Mouse (Mus musculus): ENCODE measurements around the gene Spo11. TPM values are rescaled to one million over a fixed set of nuclear protein-coding genes. Genes with fewer than 3 reads are reported as not detected.
A peak's percentile ranks its signal among the peaks of the same experiment; 100 is the strongest.

Spo11 gene
- polyA plus RNA-seq, 2 experiments = 0.03 TPM; not detected in 1

GRCm38 (mm10) chr2:173014741-173015287, 37.3 kb downstream of the Spo11 start:
- H3K36me3 ChIP-seq (replicated peaks; ENCODE audit: control insufficient read depth, insufficient read depth, low read depth) = peaks cover 55% of the 10 kb centered on the region
- DNase-seq (ENCODE audit: low read depth in 3 of 3, low spot score in 3 of 3) (no peak), ATAC-seq (ENCODE audit: insufficient read depth) (no peak)
- H3K4me1 ChIP-seq (replicated peaks; ENCODE audit: control insufficient read depth in 2 of 2, insufficient read depth in 2 of 2, low read length in 1 of 2) = peaks cover 23 to 24% of the 10 kb centered on the region in 2 experiments
- no peaks in the 10 kb centered on the region for H3K27me3 ChIP-seq (ENCODE audit: control insufficient read depth, insufficient read depth, low read length)
- 51% methylated on average over 7 of the region's 7 CpGs for WGBS (ENCODE audit: insufficient replicate concordance)
- no peak overlapping the region for H3K9ac ChIP-seq (replicated peaks)
- no peak for TF ChIP-seq EP300 (IDR thresholded peaks at IDR 0.05; ENCODE audit: low read depth)
- no peak for TF ChIP-seq CTCF (IDR thresholded peaks at IDR 0.05; ENCODE audit: low read depth)
- H3K4me2 ChIP-seq (ENCODE audit: low read depth) = no peak overlapping the region
- H3K4me3 ChIP-seq (ENCODE audit: insufficient read depth in 1 of 2, low read depth in 2 of 2, low read length in 2 of 2) = no peak overlapping the region
- no peak overlapping the region for H3K27ac ChIP-seq
- H3K9me3 ChIP-seq (ENCODE audit: control insufficient read depth, low read length) = no peaks in the 10 kb centered on the region

DNA sequence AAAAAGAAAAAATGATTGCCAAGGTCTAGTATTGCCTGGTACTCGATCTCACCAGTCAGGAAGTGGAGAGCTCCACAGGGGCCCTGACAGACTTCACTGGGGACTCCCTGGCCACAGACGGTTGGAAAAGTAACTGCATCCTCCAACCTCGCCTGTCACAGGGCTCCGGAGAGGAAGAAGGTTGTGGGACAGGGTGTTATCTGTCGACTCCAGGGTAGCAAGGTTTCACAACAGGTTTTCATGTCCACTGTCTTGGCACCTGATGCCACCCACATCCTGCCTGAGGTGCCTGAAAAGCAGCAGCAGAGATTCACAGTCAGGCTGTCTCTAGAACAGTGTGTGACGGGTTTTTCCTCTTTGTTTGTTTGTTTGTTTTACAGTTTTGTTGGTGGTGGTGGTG, 40.4 kb downstream of the Spo11 start:
- Histone ChIP-seq H3K36me3 (replicated peaks; ENCODE audit: control insufficient read depth, insufficient read depth, low read depth) (peaks cover 30% of the 10 kb centered on the region), H3K27ac (peak overlapping the region; percentile 23), H3K4me2 (ENCODE audit: low read depth) (peak overlapping the region; percentile 25), H3K27me3 (ENCODE audit: control insufficient read depth, insufficient read depth, low read length) (no peaks in the 10 kb centered on the region), H3K9ac (replicated peaks) (no peak overlapping the region; the same call in 1 of the 2 replicates), H3K4me3 (ENCODE audit: insufficient read depth in 1 of 2, low read depth in 2 of 2, low read length in 2 of 2) (no peak overlapping the region), H3K9me3 (ENCODE audit: control insufficient read depth, low read length) (no peaks in the 10 kb centered on the region), H3K4me1 (replicated peaks; ENCODE audit: control insufficient read depth in 2 of 2, insufficient read depth in 2 of 2, low read length in 1 of 2) (peaks cover 38 to 40% of the 10 kb centered on the region in 2 experiments)
- no peak for DNase-seq (ENCODE audit: low read depth in 3 of 3, low spot score in 3 of 3)
- TF ChIP-seq EP300 (IDR thresholded peaks at IDR 0.05; ENCODE audit: low read depth) (no peak), CTCF (IDR thresholded peaks at IDR 0.05; ENCODE audit: low read depth) (no peak)
- no peak for ATAC-seq (ENCODE audit: insufficient read depth)
- WGBS (ENCODE audit: insufficient replicate concordance) = 7% methylated on average over 6 of the region's 6 CpGs

- Histone ChIP-seq H3K27me3 (ENCODE audit: control insufficient read depth, insufficient read depth, low read length) (no peaks in the 10 kb centered on the region), H3K27ac (no peak overlapping the region), H3K9ac (replicated peaks) (no peak overlapping the region), H3K4me3 (ENCODE audit: insufficient read depth in 1 of 2, low read depth in 2 of 2, low read length in 2 of 2) (no peak overlapping the region), H3K9me3 (ENCODE audit: control insufficient read depth, low read length) (no peaks in the 10 kb centered on the region), H3K4me2 (ENCODE audit: low read depth) (peak overlapping the region; percentile 25), H3K36me3 (replicated peaks; ENCODE audit: control insufficient read depth, insufficient read depth, low read depth) (peaks cover 30% of the 10 kb centered on the region), H3K4me1 (replicated peaks; ENCODE audit: control insufficient read depth in 2 of 2, insufficient read depth in 2 of 2, low read length in 1 of 2) (peaks cover 38 to 40% of the 10 kb centered on the region in 2 experiments)
- 14% methylated on average over 8 of the region's 8 CpGs for WGBS (ENCODE audit: insufficient replicate concordance)
- ATAC-seq (ENCODE audit: insufficient read depth) (no peak), DNase-seq (ENCODE audit: low read depth in 3 of 3, low spot score in 3 of 3) (no peak)
- TF ChIP-seq EP300 (IDR thresholded peaks at IDR 0.05; ENCODE audit: low read depth) (no peak), CTCF (IDR thresholded peaks at IDR 0.05; ENCODE audit: low read depth) (peak; percentile 39)
These were observed 41.1 kb downstream of the Spo11 start for GRCm38 (mm10) chr2:173018618-173019017.

GRCm38 (mm10) chr2:173019322-173019721, 41.8 kb downstream of the Spo11 start:
- Histone ChIP-seq H3K4me3 (ENCODE audit: insufficient read depth in 1 of 2, low read depth in 2 of 2, low read length in 2 of 2) (peak overlapping the region; percentile 52 to 57), H3K9me3 (ENCODE audit: control insufficient read depth, low read length) (no peaks in the 10 kb centered on the region), H3K27ac (peak overlapping the region; percentile 25), H3K36me3 (replicated peaks; ENCODE audit: control insufficient read depth, insufficient read depth, low read depth) (peaks cover 30% of the 10 kb centered on the region), H3K9ac (replicated peaks) (peak overlapping the region; percentile 56), H3K4me2 (ENCODE audit: low read depth) (peak overlapping the region; percentile 96), H3K27me3 (ENCODE audit: control insufficient read depth, insufficient read depth, low read length) (no peaks in the 10 kb centered on the region), H3K4me1 (replicated peaks; ENCODE audit: control insufficient read depth in 2 of 2, insufficient read depth in 2 of 2, low read length in 1 of 2) (peaks cover 43 to 44% of the 10 kb centered on the region in 2 experiments)
- 10% methylated on average over 9 of the region's 9 CpGs for WGBS (ENCODE audit: insufficient replicate concordance)
- ATAC-seq (ENCODE audit: insufficient read depth) (no peak), DNase-seq (ENCODE audit: low read depth in 3 of 3, low spot score in 3 of 3) (no peak)
- TF ChIP-seq EP300 (IDR thresholded peaks at IDR 0.05; ENCODE audit: low read depth) = no peak
- no peak for TF ChIP-seq CTCF (IDR thresholded peaks at IDR 0.05; ENCODE audit: low read depth)

- H3K4me1 ChIP-seq (replicated peaks; ENCODE audit: control insufficient read depth in 2 of 2, insufficient read depth in 2 of 2, low read length in 1 of 2) = peaks cover 46 to 48% of the 10 kb centered on the region in 2 experiments
- no peak for TF ChIP-seq CTCF (IDR thresholded peaks at IDR 0.05; ENCODE audit: low read depth)
- TF ChIP-seq EP300 (IDR thresholded peaks at IDR 0.05; ENCODE audit: low read depth) = peak; percentile 13; the same call in 1 of the 2 replicates
- no peaks in the 10 kb centered on the region for H3K27me3 ChIP-seq (ENCODE audit: control insufficient read depth, insufficient read depth, low read length)
- peak overlapping the region; percentile 52 to 57 for H3K4me3 ChIP-seq (ENCODE audit: insufficient read depth in 1 of 2, low read depth in 2 of 2, low read length in 2 of 2)
- H3K36me3 ChIP-seq (replicated peaks; ENCODE audit: control insufficient read depth, insufficient read depth, low read depth) = peaks cover 30% of the 10 kb centered on the region
- peak overlapping the region; percentile 96 for H3K4me2 ChIP-seq (ENCODE audit: low read depth)
- ATAC-seq (ENCODE audit: insufficient read depth) (peak; percentile 74), DNase-seq (ENCODE audit: low read depth in 3 of 3, low spot score in 3 of 3) (peak; percentile 82 to 85 (median 84))
- H3K9me3 ChIP-seq (ENCODE audit: control insufficient read depth, low read length) = no peaks in the 10 kb centered on the region
- H3K9ac ChIP-seq (replicated peaks) = peak overlapping the region; percentile 56
- peak overlapping the region; percentile 25 for H3K27ac ChIP-seq
- under 1% methylated on average over 28 of the region's 29 CpGs for WGBS (ENCODE audit: insufficient replicate concordance)
These were observed 42.3 kb downstream of the Spo11 start for GRCm38 (mm10) chr2:173019790-173020189.
